Mouse (Mus musculus) liver, embryonic 16.5 days (tissue): Measurements from ENCODE around the gene Olfr1500. TPM values are rescaled to one million over a fixed set of nuclear protein-coding genes. Genes with fewer than 3 reads are reported as not detected.

Experiments used
- ATAC-seq: fragments of 200-750 bp; cut with Nextera tagmentation; 2 replicates; pipeline ENCODE4 v1.8.0; 2017; ENCODE audit warnings: low read depth, mild to moderate bottlenecking, moderate number of reproducible peaks, moderate library complexity
- H3K27ac ChIP-seq: fragments of 300-500 bp; sonication (generic); 2 replicates; pipeline ENCODE4 v1.5.1; 2014; ENCODE audit warnings: mild to moderate bottlenecking, low read length
- H3K27me3 ChIP-seq: fragments of 300-500 bp; sonication (generic); 2 replicates; pipeline ENCODE4 v1.6.1; 2014; ENCODE audit warnings: low read depth, low read length, mixed read lengths; ENCODE audit not compliant: control insufficient read depth, insufficient read depth
- H3K36me3 ChIP-seq: fragments of 300-500 bp; sonication (generic); 2 replicates; pipeline ENCODE4 v1.6.1; 2014; ENCODE audit warnings: mild to moderate bottlenecking; ENCODE audit not compliant: control insufficient read depth, insufficient read depth
- H3K4me1 ChIP-seq: fragments of 300-500 bp; sonication (generic); 2 replicates; pipeline ENCODE4 v1.6.1; 2014; ENCODE audit warnings: low read depth, low read length, mixed read lengths; ENCODE audit not compliant: control insufficient read depth
- H3K4me2 ChIP-seq: fragments of 300-500 bp; sonication (generic); 2 replicates; pipeline ENCODE4 v1.6.1; 2014; ENCODE audit warnings: low read depth, low read length, mixed read lengths
- H3K4me3 ChIP-seq: fragments of 300-500 bp; sonication (generic); 2 replicates; pipeline ENCODE4 v1.5.1; 2014; ENCODE audit warnings: low read depth, mild to moderate bottlenecking, low read length
- H3K9ac ChIP-seq: fragments of 300-500 bp; sonication (generic); 2 replicates; pipeline ENCODE4 v1.6.1; 2014; ENCODE audit warnings: low read depth, low read length
- H3K9me3 ChIP-seq: fragments of 300-500 bp; sonication (generic); replicated peaks from 2 replicates; pipeline ENCODE4 v1.6.1; 2016; ENCODE audit warnings: low read length; ENCODE audit not compliant: control insufficient read depth
- WGBS: fragments of 180-500 bp; shearing (Covaris S2); extraction: QIAGEN DNeasy Blood & Tissue Kit; methylation state at CpG from one replicate; pipeline ENCODE4 v1.1.7; 2014; ENCODE audit not compliant: insufficient replicate concordance; 5-methylcytosine and 5-hydroxymethylcytosine counted together
- polyA plus RNA-seq: library from polyadenylated mRNA; unstranded; fragments of >200 nt; fragmentation: Nextera tagmentation; extraction: Ambion mirVana; gene quantifications from 2 replicates; pipeline ENCODE4 v1.2.1, GENCODE M21; 2015

Gene Olfr1500
- polyA plus RNA-seq, 1 experiment from 2014 or later: not detected

DNA sequence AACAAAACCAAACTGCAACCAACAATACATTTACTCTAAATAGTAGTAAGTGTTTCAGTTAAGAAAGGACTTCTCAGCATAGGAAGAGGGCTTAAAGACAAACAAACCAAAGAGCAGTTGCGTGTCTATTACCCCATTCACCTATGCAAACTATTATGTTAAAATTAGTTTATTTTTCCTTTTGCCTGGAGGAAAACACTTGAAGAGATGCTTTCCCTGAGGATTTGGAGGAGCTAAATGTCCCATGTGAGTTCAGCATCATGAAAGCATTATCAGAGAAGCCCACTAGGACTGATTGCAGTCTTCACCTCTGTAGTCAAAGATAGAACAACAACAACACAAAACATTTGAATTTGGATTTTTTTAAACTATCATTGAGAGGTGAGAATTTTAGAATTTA lies 52.7 kb downstream of the Olfr1500 start, which contains the start of gene Olfr1496:
TSS of gene Olfr1496 (plus strand) at position 301 of the 400 bp plus-strand sequence.
- H3K4me3 ChIP-seq: no peak within 1 kb of the TSS
- no peak within 1 kb of the TSS for H3K4me2 ChIP-seq
- WGBS: 52% methylated on average over 1 of the region's 1 CpGs
- H3K4me1 ChIP-seq: no peaks in the 10 kb centered on the region
- H3K9ac ChIP-seq: no peak within 1 kb of the TSS
- H3K27ac ChIP-seq: no peak within 1 kb of the TSS
- no peaks in the 10 kb centered on the region for H3K27me3 ChIP-seq
- no peaks in the 10 kb centered on the region for H3K9me3 ChIP-seq
- no peak for ATAC-seq
- no peaks in the 10 kb centered on the region for H3K36me3 ChIP-seq

Other genes with a start within 250 kb of the Olfr1500 start
- gene Olfr1484, start 247.0 kb downstream of the Olfr1500 start, polyA plus RNA-seq: not detected in 2 replicates
- not detected in 2 replicates for gene Olfr1487, start 213.1 kb downstream of the Olfr1500 start, polyA plus RNA-seq
- not detected in 2 replicates for gene Olfr1489, start 198.9 kb downstream of the Olfr1500 start, polyA plus RNA-seq
- gene Olfr1490, start 179.4 kb downstream of the Olfr1500 start, polyA plus RNA-seq: not detected in 2 replicates
- gene Olfr1491, start 133.2 kb downstream of the Olfr1500 start, polyA plus RNA-seq: not detected in 2 replicates
- not detected in 2 replicates for gene Olfr1493-ps1, start 107.2 kb downstream of the Olfr1500 start, polyA plus RNA-seq
- not detected in 2 replicates for gene Olfr1494, start 90.8 kb downstream of the Olfr1500 start, polyA plus RNA-seq
- gene Olfr1495, start 65.9 kb downstream of the Olfr1500 start, polyA plus RNA-seq: not detected in 2 replicates
- not detected in 2 replicates for gene Olfr1496, start 52.6 kb downstream of the Olfr1500 start, polyA plus RNA-seq
- not detected in 2 replicates for gene Olfr1497, start 32.3 kb downstream of the Olfr1500 start, polyA plus RNA-seq
- not detected in 2 replicates for gene Olfr1499, start 11.0 kb downstream of the Olfr1500 start, polyA plus RNA-seq
- gene Olfr1501, start 20.2 kb upstream of the Olfr1500 start, polyA plus RNA-seq: not detected in 2 replicates
- not detected in 2 replicates for gene Olfr1502, start 31.3 kb upstream of the Olfr1500 start, polyA plus RNA-seq
- not detected in 2 replicates for gene Olfr1504, start 67.4 kb upstream of the Olfr1500 start, polyA plus RNA-seq
- gene Olfr1505, start 83.0 kb upstream of the Olfr1500 start, polyA plus RNA-seq: not detected in 2 replicates